Mouse (Mus musculus) spleen, adult 18-20 months (tissue): ENCODE measurements around the gene BC048562.

ENCODE experiments used
- DNase-seq, 2 experiments: peaks; one replicate each; pipeline ENCODE4 v3.0.0; 2022; ENCODE audit warnings: mixed read lengths in 2 of 2

BC048562 gene

GRCm38 (mm10) chr9:108481520-108482210 is 45.4 kb downstream of the BC048562 start:
- DNase-seq, result no peak

- DNase-seq, result no peak
Observed at GRCm38 (mm10) chr9:108483051-108483790, 46.9 kb downstream of the BC048562 start.

GRCm38 (mm10) chr9:108484021-108484420 is 47.7 kb downstream of the BC048562 start:
- DNase-seq, result no peak

- no peak for DNase-seq
Observed at GRCm38 (mm10) chr9:108485301-108485875, 49.1 kb downstream of the BC048562 start.

GRCm38 (mm10) chr9:108486973-108487530 is 50.8 kb downstream of the BC048562 start:
- no peak for DNase-seq

- no peak for DNase-seq
Observed at GRCm38 (mm10) chr9:108488403-108488802, 52.1 kb downstream of the BC048562 start.

GRCm38 (mm10) chr9:108489215-108489614 is 52.9 kb downstream of the BC048562 start:
- no peak for DNase-seq

GRCm38 (mm10) chr9:108489702-108490558 is 53.6 kb downstream of the BC048562 start:
- no peak for DNase-seq

- peak; percentile 88 to 92 for DNase-seq
Observed at GRCm38 (mm10) chr9:108490559-108491285, 54.4 kb downstream of the BC048562 start, which contains the start of gene Usp19. Gene Usp19 (plus strand): TSS chr9:108490602.

GRCm38 (mm10) chr9:108491286-108491580 is 55.0 kb downstream of the BC048562 start:
- no peak for DNase-seq

GRCm38 (mm10) chr9:108492043-108492750 is 55.9 kb downstream of the BC048562 start:
- DNase-seq, result no peak

- DNase-seq, result no peak
Observed at GRCm38 (mm10) chr9:108493246-108493645, 57.0 kb downstream of the BC048562 start.

- no peak for DNase-seq
Observed at GRCm38 (mm10) chr9:108494146-108494825, 58.0 kb downstream of the BC048562 start.

- no peak for DNase-seq
Observed at GRCm38 (mm10) chr9:108494905-108495304, 58.6 kb downstream of the BC048562 start.
